Mouse (Mus musculus) kidney, postnatal 36 days (tissue): ENCODE measurements at regions not wholly inside any gene's neighbourhood (a gene's known extent, or its start where the extent isn't known, plus 50 kb on each side); places are given as distances from the start of the nearest gene placed in this dataset.
"Not testable (repeated sequence)": the region's sequence is repeated elsewhere in the genome, so short reads cannot be mapped to it uniquely, and the experiment has no call there.

Experiments
- DNase-seq, 2 experiments: peaks; one replicate each; pipeline ENCODE4 v3.0.0; 2021 to 2022; ENCODE audit warnings: mixed read lengths in 2 of 2

- DNase-seq: peak in 1 of 2 experiments; percentile 6
Observed at GRCm38 (mm10) chr8:19976461-19976860, 73.3 kb downstream of the Gm31371 start.

GRCm38 (mm10) chr8:19979536-19980345 is 76.5 kb downstream of the Gm31371 start:
- peak; percentile 56 to 82 for DNase-seq

- peak in 1 of 2 experiments; percentile 12 for DNase-seq
Observed at GRCm38 (mm10) chr8:19980346-19980726, 77.1 kb downstream of the Gm31371 start.

- peak in 1 of 2 experiments; percentile 21 for DNase-seq
Observed at GRCm38 (mm10) chr8:20008106-20008505, 104.9 kb downstream of the Gm31371 start.

- peak in 1 of 2 experiments; percentile 36 for DNase-seq
Observed at GRCm38 (mm10) chr8:20010947-20011346, 107.8 kb downstream of the Gm31371 start.

- DNase-seq: peak in 1 of 2 experiments; percentile 65
Observed at GRCm38 (mm10) chr8:20013278-20013677, 110.1 kb downstream of the Gm31371 start.

- not testable (repeated sequence) for DNase-seq
Observed at GRCm38 (mm10) chr8:20014451-20015130, 111.4 kb downstream of the Gm31371 start.

- DNase-seq: not testable (repeated sequence)
Observed at GRCm38 (mm10) chr8:20015411-20016081, 112.4 kb downstream of the Gm31371 start.

GRCm38 (mm10) chr8:20016082-20016840 is 113.1 kb downstream of the Gm31371 start:
- peak in 1 of 2 experiments; percentile 16 for DNase-seq

GRCm38 (mm10) chr8:20025521-20025920 is 122.3 kb downstream of the Gm31371 start:
- not testable (repeated sequence) for DNase-seq

GRCm38 (mm10) chr8:20027956-20028355 is 124.8 kb downstream of the Gm31371 start:
- not testable (repeated sequence) for DNase-seq

- not testable (repeated sequence) for DNase-seq
Observed at GRCm38 (mm10) chr8:20030131-20030530, 126.9 kb downstream of the Gm31371 start.

- peak in 1 of 2 experiments; percentile 11 for DNase-seq
Observed at GRCm38 (mm10) chr8:20057626-20058025, 154.4 kb downstream of the Gm31371 start.

- DNase-seq: not testable (repeated sequence)
Observed at GRCm38 (mm10) chr8:20098121-20098520, 194.9 kb downstream of the Gm31371 start.

- DNase-seq: not testable (repeated sequence)
Observed at GRCm38 (mm10) chr8:20100241-20100640, 197.0 kb downstream of the Gm31371 start.

GRCm38 (mm10) chr8:20102374-20102773 is 199.2 kb downstream of the Gm31371 start:
- not testable (repeated sequence) for DNase-seq

GRCm38 (mm10) chr8:20107154-20107553 is 204.0 kb downstream of the Gm31371 start:
- not testable (repeated sequence) for DNase-seq

GRCm38 (mm10) chr8:20116785-20117184 is 213.6 kb downstream of the Gm31371 start:
- not testable (repeated sequence) for DNase-seq

GRCm38 (mm10) chr8:20119581-20119980 is 216.4 kb downstream of the Gm31371 start:
- not testable (repeated sequence) for DNase-seq

GRCm38 (mm10) chr8:20120186-20120585 is 217.0 kb downstream of the Gm31371 start:
- not testable (repeated sequence) for DNase-seq

- DNase-seq: not testable (repeated sequence)
Observed at GRCm38 (mm10) chr8:20121391-20121909, 218.3 kb downstream of the Gm31371 start.
